Mouse (Mus musculus) stomach, postnatal 0 days (tissue): Measurements from ENCODE around the gene Ric8b.

Source experiments
- CTCF ChIP-seq: IDR thresholded peaks from 2 replicates; pipeline ENCODE4 v1.5.1; 2016; ENCODE audit warnings: antibody characterized with exemption, low read depth, mild to moderate bottlenecking, moderate library complexity
- EP300 ChIP-seq: optimal IDR thresholded peaks from 2 replicates; pipeline ENCODE3; 2016; ENCODE audit warnings: antibody characterized with exemption

DNA sequence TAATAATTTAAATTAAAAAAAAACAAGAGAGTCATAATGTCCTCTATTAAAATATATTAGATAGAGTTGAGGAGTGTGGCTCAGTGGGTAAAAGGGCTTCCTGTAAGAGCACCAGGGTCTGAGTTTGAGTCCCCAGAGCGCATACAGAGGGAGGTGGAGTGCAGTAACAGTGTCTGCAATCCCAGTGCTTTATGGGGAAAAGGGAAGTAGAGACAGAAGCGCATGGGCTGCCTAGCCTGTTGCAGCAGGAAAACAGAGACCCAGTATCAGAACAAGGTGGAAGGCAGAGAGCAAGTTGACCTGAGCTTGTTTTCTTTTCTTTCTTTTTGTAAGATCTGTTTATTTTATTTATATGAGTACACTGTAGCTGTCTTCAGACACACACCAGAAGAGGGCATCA lies 41.2 kb downstream of the Ric8b start:
- TF ChIP-seq CTCF, result no peak
- no peak for TF ChIP-seq EP300
